Mouse (Mus musculus): ENCODE results near the gene Ell2.

DNA sequence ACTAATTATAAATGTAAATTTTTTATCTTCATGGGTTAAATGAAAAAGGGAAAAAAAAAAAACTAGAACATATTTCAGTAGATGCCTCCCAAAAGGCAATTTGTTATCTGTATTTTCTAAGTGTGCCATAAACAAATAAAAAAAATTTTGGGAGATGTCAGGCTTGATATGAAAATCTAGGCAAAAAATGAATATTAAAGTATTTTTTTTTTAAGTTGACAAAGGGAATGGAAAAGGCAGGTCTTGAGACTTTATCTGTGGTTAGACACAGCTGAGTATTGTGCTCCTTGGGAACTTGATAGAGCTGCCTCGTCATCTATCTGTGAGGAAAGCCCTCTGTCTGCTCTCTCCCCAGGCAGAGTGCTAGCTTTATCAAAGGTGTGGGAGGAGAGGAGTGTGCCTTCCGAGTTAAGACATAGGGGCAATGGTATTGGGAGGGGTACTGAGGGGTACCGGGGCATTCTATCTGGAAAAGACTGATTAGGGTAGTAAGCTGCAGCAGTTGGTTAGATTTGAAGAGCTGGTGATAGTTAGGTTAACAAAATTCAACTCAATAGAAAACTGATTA, 27.1 kb downstream of the Ell2 start:
- TF ChIP-seq POLR2AphosphoS2 (IDR thresholded peaks at IDR 0.05; ENCODE audit: insufficient read length, low read depth): no peak
- TF ChIP-seq POLR2A (IDR thresholded peaks at IDR 0.05; ENCODE audit: insufficient read length, low read depth): no peak
- TF ChIP-seq TCF12 (IDR thresholded peaks at IDR 0.05; ENCODE audit: insufficient read depth, poor library complexity, severe bottlenecking): no peak
- no peak for TF ChIP-seq USF1 (IDR thresholded peaks at IDR 0.05; ENCODE audit: low read depth)
- no peak for TF ChIP-seq E2F4 (IDR thresholded peaks at IDR 0.05; ENCODE audit: insufficient read depth)
- TF ChIP-seq MYOG (IDR thresholded peaks at IDR 0.05; ENCODE audit: control insufficient read depth in 1 of 3, insufficient read depth in 1 of 3, insufficient read length in 2 of 3, low read depth in 2 of 3): no peak
- TF ChIP-seq TCF3 (IDR thresholded peaks at IDR 0.05; ENCODE audit: insufficient read length, low read depth): no peak
- TF ChIP-seq CEBPB (IDR thresholded peaks at IDR 0.05; ENCODE audit: insufficient read depth, poor library complexity, severe bottlenecking): no peak
- no peak for TF ChIP-seq MAX (IDR thresholded peaks at IDR 0.05; ENCODE audit: low read depth)
- no peak for TF ChIP-seq SRF (IDR thresholded peaks at IDR 0.05; ENCODE audit: control insufficient read depth, insufficient read length, low read depth)
